Mouse (Mus musculus): ENCODE results near the gene Fmo2.

Gene Fmo2

GRCm38 (mm10) chr1:162897838-162898811 lies at the start of gene Fmo2:
TSS of gene Fmo2 (minus strand) at chr1:162898726.
- H3K36me3 ChIP-seq (ENCODE audit: control insufficient read depth, insufficient read depth, low read length, poor library complexity, severe bottlenecking): no peaks in the 10 kb centered on the region
- DNase-seq (ENCODE audit: low read depth, low spot score): no peak

GRCm38 (mm10) chr1:162947934-162948333 lies 49.4 kb upstream of the Fmo2 start:
- Histone ChIP-seq H3K36me3 (ENCODE audit: control insufficient read depth, insufficient read depth, low read length, poor library complexity, severe bottlenecking) (no peaks in the 10 kb centered on the region), H3K27me3 (ENCODE audit: control insufficient read depth, insufficient read depth, low read length, poor library complexity, severe bottlenecking) (no peaks in the 10 kb centered on the region)
- no peak for DNase-seq (ENCODE audit: low read depth, low spot score)

More at GRCm38 (mm10) chr1:162897838-162898811, at the start of gene Fmo2:
- no peaks in the 10 kb centered on the region for H3K27me3 ChIP-seq (ENCODE audit: control insufficient read depth, insufficient read depth, low read length, poor library complexity, severe bottlenecking)

GRCm38 (mm10) chr1:162946837-162947558 lies 48.5 kb upstream of the Fmo2 start:
- DNase-seq (ENCODE audit: low read depth, low spot score): no peak
- H3K27me3 ChIP-seq (ENCODE audit: control insufficient read depth, insufficient read depth, low read length, poor library complexity, severe bottlenecking): no peaks in the 10 kb centered on the region
- H3K36me3 ChIP-seq (ENCODE audit: control insufficient read depth, insufficient read depth, low read length, poor library complexity, severe bottlenecking): no peaks in the 10 kb centered on the region

GRCm38 (mm10) chr1:162943700-162944099 lies 45.2 kb upstream of the Fmo2 start:
- Histone ChIP-seq H3K27me3 (ENCODE audit: control insufficient read depth, insufficient read depth, low read length, poor library complexity, severe bottlenecking) (no peaks in the 10 kb centered on the region), H3K36me3 (ENCODE audit: control insufficient read depth, insufficient read depth, low read length, poor library complexity, severe bottlenecking) (no peaks in the 10 kb centered on the region)
- DNase-seq (ENCODE audit: low read depth, low spot score): no peak

GRCm38 (mm10) chr1:162938696-162939351 lies 40.3 kb upstream of the Fmo2 start:
- DNase-seq (ENCODE audit: low read depth, low spot score): no peak
- Histone ChIP-seq H3K36me3 (ENCODE audit: control insufficient read depth, insufficient read depth, low read length, poor library complexity, severe bottlenecking) (no peaks in the 10 kb centered on the region), H3K27me3 (ENCODE audit: control insufficient read depth, insufficient read depth, low read length, poor library complexity, severe bottlenecking) (no peaks in the 10 kb centered on the region)

- no peaks in the 10 kb centered on the region for H3K27me3 ChIP-seq (ENCODE audit: control insufficient read depth, insufficient read depth, low read length, poor library complexity, severe bottlenecking)
- no peaks in the 10 kb centered on the region for H3K36me3 ChIP-seq (ENCODE audit: control insufficient read depth, insufficient read depth, low read length, poor library complexity, severe bottlenecking)
- no peak for DNase-seq (ENCODE audit: low read depth, low spot score)
Observed at GRCm38 (mm10) chr1:162937970-162938695, 39.6 kb upstream of the Fmo2 start.

DNA sequence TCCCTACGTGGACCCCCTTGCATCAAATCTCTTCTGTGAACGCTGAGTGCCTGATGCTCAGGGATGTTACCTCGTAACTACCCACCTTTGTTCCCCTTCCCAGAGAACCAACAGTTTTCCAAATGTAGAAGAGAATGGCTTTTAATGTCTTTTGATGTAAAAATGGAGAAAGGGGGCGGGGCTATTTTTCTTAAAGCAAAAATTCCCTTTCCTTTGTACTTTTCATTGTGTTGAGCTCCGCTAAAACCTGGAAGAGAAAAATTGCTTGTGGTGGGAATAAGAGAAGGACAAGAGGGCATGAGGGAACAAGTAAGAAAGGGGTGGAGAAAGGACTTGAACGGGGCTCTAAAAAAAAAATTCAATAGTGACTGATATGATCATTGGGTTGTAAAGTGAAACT lies 38.9 kb upstream of the Fmo2 start, which contains the start of gene Fmo6:
TSS of gene Fmo6 (minus strand) at position 101 of the 400 bp plus-strand sequence.
- no peaks in the 10 kb centered on the region for H3K36me3 ChIP-seq (ENCODE audit: control insufficient read depth, insufficient read depth, low read length, poor library complexity, severe bottlenecking)
- H3K27me3 ChIP-seq (ENCODE audit: control insufficient read depth, insufficient read depth, low read length, poor library complexity, severe bottlenecking): no peaks in the 10 kb centered on the region
- DNase-seq (ENCODE audit: low read depth, low spot score): no peak

DNA sequence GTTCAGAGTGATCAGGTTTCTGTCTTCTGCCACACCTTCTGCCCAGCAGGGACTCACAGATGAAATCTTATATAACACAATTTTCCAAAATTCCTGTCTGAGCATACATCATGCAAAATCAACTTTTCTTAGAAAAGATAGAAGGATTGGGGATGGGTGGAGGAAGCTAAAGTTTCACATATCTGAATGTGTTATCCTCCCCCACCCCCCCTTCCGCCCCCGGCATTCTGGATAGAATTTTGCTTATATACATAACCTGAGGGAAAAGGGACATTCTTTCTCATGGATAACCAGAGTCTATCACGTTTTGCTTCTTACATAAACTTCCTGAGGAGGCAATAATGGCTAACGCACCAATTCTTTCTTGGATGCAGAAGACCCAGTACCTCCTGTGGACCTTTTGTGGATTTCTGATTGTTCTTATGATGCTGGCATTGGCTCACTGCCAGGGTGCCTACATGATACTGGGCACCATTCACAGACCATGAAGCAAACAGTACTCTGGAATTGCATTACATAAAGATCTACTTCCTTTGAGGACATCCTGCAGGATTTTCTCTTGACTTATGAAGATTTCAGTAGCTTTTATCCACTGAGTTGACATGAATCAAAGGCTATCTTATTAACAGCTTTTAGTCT lies 36.0 kb upstream of the Fmo2 start:
- H3K36me3 ChIP-seq (ENCODE audit: control insufficient read depth, insufficient read depth, low read length, poor library complexity, severe bottlenecking): no peaks in the 10 kb centered on the region
- no peak for DNase-seq (ENCODE audit: low read depth, low spot score)
- H3K27me3 ChIP-seq (ENCODE audit: control insufficient read depth, insufficient read depth, low read length, poor library complexity, severe bottlenecking): no peaks in the 10 kb centered on the region

DNA sequence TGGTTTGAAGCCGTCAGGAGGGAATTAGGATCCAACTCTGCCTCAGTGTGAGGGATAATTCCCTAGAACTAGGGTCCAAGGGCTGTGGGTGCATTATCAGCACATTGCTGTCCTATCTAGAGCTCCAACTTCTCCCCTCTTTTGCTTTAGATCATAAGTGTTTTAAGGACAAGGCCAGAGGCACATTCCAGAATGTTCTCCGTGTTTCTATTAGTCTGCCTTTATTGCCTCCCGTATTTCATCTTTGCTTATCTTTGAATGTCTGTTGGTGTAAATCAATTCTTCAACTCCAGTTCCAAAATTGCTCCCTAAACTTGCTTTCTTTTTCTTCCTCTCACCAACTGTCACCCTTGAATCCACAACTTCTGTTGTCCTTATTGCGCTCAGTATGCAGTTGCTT lies 33.9 kb upstream of the Fmo2 start:
- no peak for DNase-seq (ENCODE audit: low read depth, low spot score)
- Histone ChIP-seq H3K27me3 (ENCODE audit: control insufficient read depth, insufficient read depth, low read length, poor library complexity, severe bottlenecking) (no peaks in the 10 kb centered on the region), H3K36me3 (ENCODE audit: control insufficient read depth, insufficient read depth, low read length, poor library complexity, severe bottlenecking) (no peaks in the 10 kb centered on the region)

GRCm38 (mm10) chr1:162931880-162932279 lies 33.4 kb upstream of the Fmo2 start:
- DNase-seq (ENCODE audit: low read depth, low spot score): no peak
- H3K27me3 ChIP-seq (ENCODE audit: control insufficient read depth, insufficient read depth, low read length, poor library complexity, severe bottlenecking): no peaks in the 10 kb centered on the region
- H3K36me3 ChIP-seq (ENCODE audit: control insufficient read depth, insufficient read depth, low read length, poor library complexity, severe bottlenecking): no peaks in the 10 kb centered on the region

GRCm38 (mm10) chr1:162931310-162931875 lies 32.9 kb upstream of the Fmo2 start:
- H3K27me3 ChIP-seq (ENCODE audit: control insufficient read depth, insufficient read depth, low read length, poor library complexity, severe bottlenecking): no peaks in the 10 kb centered on the region
- no peaks in the 10 kb centered on the region for H3K36me3 ChIP-seq (ENCODE audit: control insufficient read depth, insufficient read depth, low read length, poor library complexity, severe bottlenecking)
- DNase-seq (ENCODE audit: low read depth, low spot score): no peak

DNA sequence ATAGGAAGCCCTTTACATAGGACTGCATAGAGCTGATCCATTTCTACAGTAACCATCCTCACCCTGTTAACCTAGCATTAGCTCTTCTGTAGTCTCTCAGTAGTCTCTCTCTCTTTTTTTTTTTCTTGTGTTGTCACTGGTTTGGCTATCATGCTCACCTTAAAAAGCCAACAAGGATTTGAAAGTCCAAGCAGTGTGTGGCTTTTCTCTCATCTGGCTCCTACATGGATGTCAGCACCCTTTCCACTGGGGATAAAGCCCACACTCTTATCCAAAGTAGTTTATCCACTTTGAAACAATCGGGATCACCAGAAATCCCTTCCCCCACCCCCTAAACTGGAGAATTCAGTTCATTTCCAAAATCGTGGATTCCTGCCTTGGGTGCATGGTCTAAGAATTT lies 32.1 kb upstream of the Fmo2 start:
- H3K36me3 ChIP-seq (ENCODE audit: control insufficient read depth, insufficient read depth, low read length, poor library complexity, severe bottlenecking): no peaks in the 10 kb centered on the region
- no peaks in the 10 kb centered on the region for H3K27me3 ChIP-seq (ENCODE audit: control insufficient read depth, insufficient read depth, low read length, poor library complexity, severe bottlenecking)
- DNase-seq (ENCODE audit: low read depth, low spot score): no peak

DNA sequence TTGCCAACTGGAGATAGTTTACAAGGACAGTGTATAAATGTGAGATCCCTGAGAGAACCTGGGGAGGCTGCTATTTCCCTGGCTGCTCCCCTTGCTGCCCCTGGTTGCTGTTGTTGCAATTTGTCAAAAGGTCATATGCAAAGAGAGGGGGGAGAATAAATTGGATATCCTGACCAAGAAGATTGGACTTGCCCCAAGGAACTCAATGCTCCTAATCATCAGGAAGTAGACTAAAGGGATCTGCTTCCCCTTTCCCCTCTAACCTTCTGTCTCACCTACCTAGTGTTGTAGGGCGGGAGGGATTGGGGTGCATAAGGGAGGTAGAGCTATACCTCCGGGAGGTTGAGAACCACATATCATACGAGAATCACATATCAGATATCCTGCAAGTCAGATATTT lies 30.6 kb upstream of the Fmo2 start:
- H3K36me3 ChIP-seq (ENCODE audit: control insufficient read depth, insufficient read depth, low read length, poor library complexity, severe bottlenecking): no peaks in the 10 kb centered on the region
- DNase-seq (ENCODE audit: low read depth, low spot score): no peak

DNA sequence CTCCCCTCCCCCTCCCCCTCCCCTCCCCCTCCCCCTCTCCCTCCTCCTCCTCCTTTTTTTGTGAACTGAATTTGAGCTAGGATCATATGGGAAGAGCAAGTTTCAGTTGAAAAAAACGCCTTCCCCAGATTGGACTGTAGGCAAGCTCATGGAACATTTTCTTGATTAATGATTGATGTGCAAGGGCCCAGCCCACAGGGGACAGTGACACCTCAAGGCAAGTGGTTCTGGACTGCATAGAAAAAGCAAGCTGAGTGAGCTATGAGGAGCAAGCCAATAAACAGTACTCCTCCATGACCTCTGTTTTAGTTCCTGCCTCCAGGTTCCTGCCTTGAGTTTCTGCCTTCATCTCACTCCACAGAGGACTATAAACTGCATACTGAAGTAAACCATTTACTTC lies 26.6 kb upstream of the Fmo2 start:
- DNase-seq (ENCODE audit: low read depth, low spot score): no peak

More for the DNA sequence above, 30.6 kb upstream of the Fmo2 start:
- H3K27me3 ChIP-seq (ENCODE audit: control insufficient read depth, insufficient read depth, low read length, poor library complexity, severe bottlenecking): no peaks in the 10 kb centered on the region

More for the DNA sequence above, 26.6 kb upstream of the Fmo2 start:
- no peaks in the 10 kb centered on the region for H3K27me3 ChIP-seq (ENCODE audit: control insufficient read depth, insufficient read depth, low read length, poor library complexity, severe bottlenecking)
- H3K36me3 ChIP-seq (ENCODE audit: control insufficient read depth, insufficient read depth, low read length, poor library complexity, severe bottlenecking): no peaks in the 10 kb centered on the region
